Mouse (Mus musculus) olfactory bulb, adult 2 months (tissue): Measurements from ENCODE around the gene Gm28635. TPM values are rescaled to one million over a fixed set of nuclear protein-coding genes. Genes with fewer than 3 reads are reported as not detected.

ENCODE experiments used
- H3K27ac ChIP-seq: fragments of 200-500 bp; 2 replicates; pipeline ENCODE4 v1.5.1; 2012; ENCODE audit warnings: low read depth, low read length; ENCODE audit not compliant: insufficient read depth
- H3K4me1 ChIP-seq: fragments of 200-500 bp; 2 replicates; pipeline ENCODE4 v1.6.1; 2012; ENCODE audit warnings: low read length; ENCODE audit not compliant: control insufficient read depth, insufficient read depth
- H3K4me3 ChIP-seq: fragments of 200-500 bp; 2 replicates; pipeline ENCODE4 v1.5.1; 2012; ENCODE audit warnings: mild to moderate bottlenecking, low read depth, low read length, moderate library complexity; ENCODE audit not compliant: insufficient read depth
- CTCF ChIP-seq: fragments of 200-500 bp; IDR thresholded peaks from 2 replicates; pipeline ENCODE4 v1.5.1; 2012; ENCODE audit warnings: low read depth, mild to moderate bottlenecking, low read length, moderate library complexity; ENCODE audit not compliant: insufficient read depth
- POLR2A ChIP-seq: fragments of 200-500 bp; IDR thresholded peaks from 2 replicates; pipeline ENCODE4 v1.6.1; 2012; ENCODE audit warnings: mild to moderate bottlenecking, low read depth, low read length, moderate library complexity; ENCODE audit not compliant: insufficient read depth
- WGBS: fragments of 180-500 bp; shearing (Covaris S2); methylation state at CpG from one replicate; pipeline ENCODE4 v1.1.7; 2018; 5-methylcytosine and 5-hydroxymethylcytosine counted together
- polyA plus RNA-seq: library from polyadenylated mRNA; stranded (reverse); fragments of >200 nt; gene quantifications from 2 replicates; pipeline ENCODE4 v1.2.4, GENCODE M21; 2012; ENCODE audit warnings: low replicate concordance; ENCODE audit not compliant: missing spikeins, insufficient read depth, insufficient read length

Gm28635 gene
- polyA plus RNA-seq, 1 experiment, result not detected

DNA sequence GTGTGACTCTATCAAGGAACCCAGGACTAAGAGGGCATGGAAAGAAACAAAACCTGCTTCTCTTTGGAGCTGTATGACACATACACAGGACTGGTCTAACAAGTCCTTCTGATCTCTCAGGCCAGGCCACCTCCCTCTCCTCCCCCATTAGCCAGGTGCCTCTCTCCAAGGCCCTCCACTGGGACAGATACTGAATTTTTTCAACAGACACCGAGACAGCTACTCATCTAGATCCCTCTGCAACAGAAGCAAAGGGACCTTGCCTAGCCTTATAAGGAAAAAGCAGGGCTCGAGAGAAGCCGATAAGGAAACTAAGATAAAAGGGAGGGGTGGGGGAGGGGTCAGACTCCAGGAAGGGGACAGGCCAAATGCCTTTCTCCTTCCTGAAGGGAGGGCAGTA is 44.8 kb downstream of the Gm28635 start:
- H3K4me1 ChIP-seq, result peaks cover 12% of the 10 kb centered on the region; the same call in 1 of the 2 replicates
- H3K27ac ChIP-seq, result no peak overlapping the region
- WGBS, result 22% methylated on average over 3 of the region's 3 CpGs
- H3K4me3 ChIP-seq, result no peak overlapping the region
- TF ChIP-seq POLR2A, result no peak
- no peak for TF ChIP-seq CTCF

DNA sequence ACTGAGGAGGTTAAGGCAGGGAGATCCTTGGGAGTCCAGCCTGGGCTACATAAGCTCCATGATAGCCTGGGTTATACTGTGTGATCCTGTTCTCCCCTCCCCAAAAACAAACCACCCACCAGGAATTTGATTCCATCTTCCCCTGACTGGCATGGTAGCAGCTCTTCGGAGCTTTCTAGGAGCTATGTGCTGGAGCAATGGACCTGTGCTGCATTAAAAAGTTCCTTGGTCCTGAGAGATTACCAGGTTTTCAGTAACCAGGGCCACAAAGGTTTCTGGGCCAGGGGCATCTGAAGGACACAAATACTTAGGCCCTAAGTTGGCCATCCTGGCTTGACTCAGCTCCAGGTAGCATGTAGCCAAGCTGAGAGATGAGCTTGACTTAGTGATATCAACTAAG is 45.8 kb downstream of the Gm28635 start:
- TF ChIP-seq POLR2A, result no peak
- TF ChIP-seq CTCF, result no peak
- Histone ChIP-seq H3K4me3 (no peak overlapping the region), H3K27ac (no peak overlapping the region), H3K4me1 (peaks cover 12% of the 10 kb centered on the region; the same call in 1 of the 2 replicates)
- 100% methylated on average over 1 of the region's 1 CpGs for WGBS

DNA sequence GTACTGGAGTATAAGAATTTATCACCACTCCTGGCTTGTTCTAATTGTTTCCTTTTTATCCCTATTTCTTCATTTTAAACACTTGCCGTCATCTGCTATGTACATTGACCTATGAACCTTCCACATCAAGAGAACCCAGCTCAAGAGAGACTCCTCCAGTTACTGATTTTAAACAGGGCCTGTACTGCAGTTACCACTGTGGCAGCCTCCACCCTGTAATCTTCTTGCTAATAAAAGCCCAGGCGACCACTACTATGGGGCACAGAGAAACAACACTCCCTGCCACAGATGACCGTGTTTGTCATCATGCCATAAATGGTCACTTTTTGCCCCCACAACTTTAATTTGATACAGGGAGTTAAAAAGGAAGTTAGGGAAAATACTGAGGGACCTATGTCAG is 50.8 kb downstream of the Gm28635 start:
- 52% methylated on average over 3 of the region's 3 CpGs for WGBS
- TF ChIP-seq POLR2A (no peak), CTCF (no peak)
- H3K27ac ChIP-seq, result no peak overlapping the region
- peaks cover 2% of the 10 kb centered on the region; the same call in 1 of the 2 replicates for H3K4me1 ChIP-seq
- no peak overlapping the region for H3K4me3 ChIP-seq

DNA sequence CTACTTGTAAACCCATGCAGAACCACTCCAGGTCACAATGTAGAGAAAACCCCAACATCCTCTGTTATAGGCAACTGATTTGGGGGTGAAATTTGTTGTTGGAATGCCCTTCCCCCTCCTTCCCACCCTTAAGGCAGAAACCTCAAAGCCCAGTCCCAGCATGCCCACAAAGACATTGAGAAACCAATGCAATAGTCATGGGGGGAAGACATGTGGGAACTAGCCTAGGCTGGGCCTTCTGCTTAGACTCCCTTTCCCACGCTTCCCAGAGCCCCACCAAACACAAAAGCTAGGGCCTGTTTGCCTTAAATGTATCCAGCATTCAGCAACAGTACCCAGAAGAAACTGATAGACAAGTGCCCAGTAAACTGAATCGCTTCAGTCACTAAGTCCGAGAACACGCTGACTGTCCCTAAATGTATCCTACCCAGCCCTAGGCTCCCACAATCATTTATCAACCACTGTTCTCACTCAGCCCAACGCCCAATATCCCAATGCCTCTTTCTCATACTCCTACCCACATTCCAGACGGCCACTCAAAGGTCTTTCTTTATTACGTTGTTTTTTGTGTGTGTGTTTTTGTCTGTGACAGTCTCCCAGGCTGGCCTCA is 51.4 kb downstream of the Gm28635 start:
- no peak overlapping the region for H3K27ac ChIP-seq
- TF ChIP-seq CTCF (no peak), POLR2A (no peak)
- 72% methylated on average over 7 of the region's 7 CpGs for WGBS
- H3K4me3 ChIP-seq, result no peak overlapping the region
- peaks cover 2% of the 10 kb centered on the region; the same call in 1 of the 2 replicates for H3K4me1 ChIP-seq

DNA sequence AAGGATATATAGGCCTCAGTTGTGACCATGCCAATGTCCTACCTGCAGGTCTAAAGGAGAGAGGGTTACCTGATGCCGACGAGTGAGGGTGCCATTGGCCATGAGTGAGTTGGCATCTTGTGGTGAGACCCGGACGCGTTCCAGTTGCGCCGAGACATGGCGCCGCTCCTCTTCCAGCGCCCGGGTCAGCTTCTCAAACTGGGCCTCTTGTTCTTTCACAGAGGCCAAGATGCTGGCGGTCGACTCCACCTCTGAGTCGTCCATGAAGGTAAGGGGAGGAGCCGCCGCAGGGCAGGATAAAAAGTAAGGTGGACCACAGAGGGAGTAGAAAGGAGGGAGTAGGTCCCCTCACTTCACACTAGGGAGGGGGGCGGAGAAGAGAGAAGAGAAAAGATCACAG is 53.6 kb downstream of the Gm28635 start:
- TF ChIP-seq CTCF, result no peak
- TF ChIP-seq POLR2A, result no peak
- 96% methylated on average over 17 of the region's 17 CpGs for WGBS

DNA sequence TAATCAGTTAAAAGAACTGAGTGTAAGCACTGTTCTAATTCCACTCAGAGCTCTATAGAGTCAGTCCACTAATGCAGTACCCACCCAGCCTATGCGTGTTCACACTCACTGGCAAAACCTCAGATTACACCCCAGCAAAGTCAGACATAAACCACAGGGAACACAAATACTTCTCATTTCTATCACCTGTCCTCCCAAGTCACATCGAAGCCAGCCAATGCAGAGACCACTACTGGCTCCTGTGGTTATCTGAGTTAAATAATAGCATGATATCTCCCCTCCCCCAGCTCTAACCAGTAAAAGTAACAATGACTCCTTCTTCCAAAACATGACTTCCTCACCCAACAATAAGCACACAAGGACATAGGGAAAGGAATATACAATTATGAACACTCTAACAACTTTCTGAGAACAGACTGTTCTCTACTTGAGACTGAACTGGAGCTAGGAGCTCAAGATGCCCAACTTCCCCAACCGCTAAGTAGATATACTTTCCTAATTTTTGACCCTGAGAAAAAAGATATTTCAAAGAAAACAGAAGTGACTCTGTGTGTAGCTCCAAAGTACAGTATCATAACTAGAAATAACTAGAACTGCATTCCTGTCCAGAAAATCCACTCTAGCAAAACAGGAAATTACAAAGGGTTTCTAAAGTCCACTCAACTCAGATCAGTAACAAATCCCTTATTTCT is 54.3 kb downstream of the Gm28635 start:
- H3K4me3 ChIP-seq, result no peak overlapping the region
- WGBS, result 87% methylated on average over 3 of the region's 3 CpGs
- H3K4me1 ChIP-seq, result peaks cover 2% of the 10 kb centered on the region; the same call in 1 of the 2 replicates
- H3K27ac ChIP-seq, result no peak overlapping the region
- TF ChIP-seq POLR2A, result no peak
- TF ChIP-seq CTCF, result no peak

More for the DNA sequence above, 53.6 kb downstream of the Gm28635 start:
- Histone ChIP-seq H3K4me1 (peaks cover 2% of the 10 kb centered on the region; the same call in 1 of the 2 replicates), H3K27ac (no peak overlapping the region), H3K4me3 (no peak overlapping the region)

DNA sequence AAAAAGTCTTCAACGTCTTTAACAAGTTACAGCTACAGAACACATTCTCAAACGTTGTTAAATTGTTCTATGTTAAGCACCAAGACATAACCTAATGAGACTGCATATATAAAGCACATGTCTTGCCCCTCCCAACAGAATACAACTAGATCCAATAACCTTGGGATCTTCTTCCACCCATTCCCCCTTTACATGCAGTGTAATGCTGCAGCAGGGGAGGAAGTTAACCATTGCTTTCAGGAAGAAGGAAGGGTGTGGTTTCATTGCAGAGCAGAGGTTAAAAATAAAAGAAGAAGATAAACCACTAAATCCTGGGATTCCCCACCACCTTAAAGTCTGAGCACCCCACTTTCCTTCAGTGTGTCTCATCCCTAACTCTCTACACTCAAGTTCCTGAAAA is 55.2 kb downstream of the Gm28635 start:
- TF ChIP-seq CTCF (no peak), POLR2A (no peak)
- Histone ChIP-seq H3K4me1 (peaks cover 2% of the 10 kb centered on the region; the same call in 1 of the 2 replicates), H3K4me3 (no peak overlapping the region), H3K27ac (no peak overlapping the region)
- 52% methylated on average over 2 of the region's 2 CpGs for WGBS

DNA sequence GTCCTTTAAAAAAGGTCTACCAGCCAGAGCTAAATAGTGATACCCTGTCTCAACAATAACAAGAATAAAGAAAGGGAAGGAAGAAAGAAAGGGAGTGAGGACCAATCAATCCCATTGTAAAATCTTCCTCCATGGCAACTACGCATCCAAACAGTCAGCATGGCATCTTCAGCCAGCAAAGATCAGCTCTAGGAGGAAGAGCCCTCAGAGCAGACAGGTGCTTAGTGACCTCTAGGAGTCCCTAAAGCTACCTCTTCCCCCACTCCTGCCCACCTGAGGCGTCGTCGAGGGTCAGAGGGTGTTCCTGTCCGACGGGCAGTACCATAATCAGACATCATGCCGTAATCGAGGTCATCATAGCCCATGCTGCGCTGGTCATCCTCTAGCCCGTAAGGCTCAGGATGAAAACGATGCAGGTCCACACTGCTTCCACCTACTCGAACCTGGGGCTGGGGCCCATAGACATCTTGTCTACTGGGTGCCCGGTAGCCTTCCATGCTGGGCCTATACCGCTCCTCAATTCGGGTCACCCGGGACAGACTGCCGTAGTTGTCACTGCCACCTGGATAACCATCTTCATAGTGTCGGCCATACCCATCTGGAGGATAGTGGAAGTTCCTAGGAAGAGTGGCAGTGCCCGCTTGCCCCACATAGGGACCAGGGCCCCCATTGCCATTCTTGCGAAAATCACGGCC is 58.0 kb downstream of the Gm28635 start:
- H3K27ac ChIP-seq, result no peak overlapping the region
- H3K4me3 ChIP-seq, result no peak overlapping the region
- no peak for TF ChIP-seq CTCF
- TF ChIP-seq POLR2A, result no peak
- H3K4me1 ChIP-seq, result peaks cover 2% of the 10 kb centered on the region; the same call in 1 of the 2 replicates
- WGBS, result 95% methylated on average over 21 of the region's 21 CpGs

DNA sequence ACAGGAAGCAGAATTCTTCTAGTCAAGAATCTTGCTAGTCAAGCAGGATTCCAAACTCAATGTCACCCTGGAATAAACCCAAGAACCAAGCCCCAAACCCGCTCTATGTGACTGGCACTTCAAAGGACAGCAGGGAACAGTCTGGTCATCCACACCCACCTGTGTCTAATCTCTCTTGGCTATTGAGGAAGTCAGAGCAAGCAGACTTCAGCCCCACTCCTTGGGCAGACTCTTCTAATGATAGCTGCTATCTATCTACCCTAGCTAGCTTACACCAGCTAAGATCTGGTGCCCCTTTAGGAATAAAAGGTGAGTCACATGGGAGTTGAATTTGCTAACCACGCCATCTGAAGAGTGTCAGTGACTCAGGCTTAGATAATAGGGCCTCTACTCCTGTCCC is 58.9 kb downstream of the Gm28635 start:
- H3K4me3 ChIP-seq, result no peak overlapping the region
- no peak overlapping the region for H3K27ac ChIP-seq
- WGBS, result 59% methylated on average over 2 of the region's 2 CpGs
- H3K4me1 ChIP-seq, result no peaks in the 10 kb centered on the region; the same call in 1 of the 2 replicates
- TF ChIP-seq CTCF, result no peak
- TF ChIP-seq POLR2A, result no peak
